Mouse (Mus musculus) 416B (cell line): ENCODE measurements around the gene C1s2.
"Not testable (repeated sequence)": the region's sequence is repeated elsewhere in the genome, so short reads cannot be mapped to it uniquely, and the experiment has no call there.

Experiments used
- DNase-seq: peaks from one replicate; pipeline ENCODE4 v3.0.0; 2011; ENCODE audit warnings: low read depth

Gene C1s2

GRCm38 (mm10) chr6:124635985-124636384 lies at the start of gene C1s2:
Gene C1s2, minus strand, starts transcription at chr6:124636085.
- not testable (repeated sequence) for DNase-seq

- DNase-seq, result peak; percentile 94
Measured at GRCm38 (mm10) chr6:124683591-124684417, 47.9 kb upstream of the C1s2 start.

- DNase-seq, result not testable (repeated sequence)
Measured at GRCm38 (mm10) chr6:124682291-124682690, 46.4 kb upstream of the C1s2 start.

GRCm38 (mm10) chr6:124679486-124679885 lies 43.6 kb upstream of the C1s2 start:
- no peak for DNase-seq

GRCm38 (mm10) chr6:124678769-124679168 lies 42.9 kb upstream of the C1s2 start:
- no peak for DNase-seq

- DNase-seq, result no peak
Measured at GRCm38 (mm10) chr6:124676171-124676570, 40.3 kb upstream of the C1s2 start.

- no peak for DNase-seq
Measured at GRCm38 (mm10) chr6:124674591-124674990, 38.7 kb upstream of the C1s2 start.

GRCm38 (mm10) chr6:124673619-124674018 lies 37.7 kb upstream of the C1s2 start:
- DNase-seq, result no peak

- no peak for DNase-seq
Measured at GRCm38 (mm10) chr6:124672100-124672499, 36.2 kb upstream of the C1s2 start.

GRCm38 (mm10) chr6:124670281-124670900 lies 34.5 kb upstream of the C1s2 start:
- DNase-seq, result no peak

GRCm38 (mm10) chr6:124669234-124669859 lies 33.5 kb upstream of the C1s2 start:
- peak; percentile 37 for DNase-seq

GRCm38 (mm10) chr6:124665011-124665410 lies 29.1 kb upstream of the C1s2 start:
- no peak for DNase-seq

- DNase-seq, result no peak
Measured at GRCm38 (mm10) chr6:124664256-124664655, 28.4 kb upstream of the C1s2 start.

- no peak for DNase-seq
Measured at GRCm38 (mm10) chr6:124663424-124663795, 27.5 kb upstream of the C1s2 start.

- peak; percentile 99 for DNase-seq
Measured at GRCm38 (mm10) chr6:124662477-124663423, 26.9 kb upstream of the C1s2 start, which contains the start of gene Lpcat3. Gene Lpcat3, plus strand, starts transcription at chr6:124663027.

GRCm38 (mm10) chr6:124661995-124662394 lies 26.1 kb upstream of the C1s2 start:
- no peak for DNase-seq

GRCm38 (mm10) chr6:124661156-124661806 lies 25.4 kb upstream of the C1s2 start:
- DNase-seq, result no peak

- no peak for DNase-seq
Measured at GRCm38 (mm10) chr6:124658067-124658466, 22.2 kb upstream of the C1s2 start.

- DNase-seq, result peak; percentile 35
Measured at GRCm38 (mm10) chr6:124655893-124656292, 20.0 kb upstream of the C1s2 start.

- no peak for DNase-seq
Measured at GRCm38 (mm10) chr6:124646394-124646793, 10.5 kb upstream of the C1s2 start.

GRCm38 (mm10) chr6:124640997-124641396 lies 5.1 kb upstream of the C1s2 start:
- peak; percentile 85 for DNase-seq
